Comparison of ENCODE assay signal across 8 mouse cellular contexts in the genomic region with DNA sequence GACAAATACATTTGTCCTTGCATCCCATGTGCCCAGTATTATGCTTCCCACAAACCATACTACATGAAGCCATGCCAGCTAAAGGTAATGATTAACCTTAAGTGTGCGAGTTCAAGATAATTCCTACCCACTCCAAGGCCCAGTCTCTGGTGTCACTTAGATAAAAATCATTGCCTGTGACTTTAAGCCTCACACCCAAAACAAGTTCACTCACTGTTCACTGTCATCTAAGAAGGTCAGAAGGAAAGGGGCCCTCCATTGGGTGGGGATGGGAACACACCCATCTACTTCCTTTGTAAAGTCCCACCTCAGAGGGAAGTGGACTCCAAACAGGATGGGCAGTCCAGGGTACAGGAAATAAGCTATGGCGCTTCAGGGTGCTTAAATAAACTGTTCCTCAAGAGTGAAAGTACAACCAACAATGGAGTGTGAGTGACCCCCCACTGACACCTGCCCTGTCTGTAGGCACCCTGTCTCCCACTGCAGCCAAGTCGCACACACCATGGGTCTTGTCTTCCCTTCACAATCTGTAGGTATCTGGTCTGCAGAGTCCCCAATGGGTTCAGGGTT.
DNase-seq lines count a peak whose midpoint lies in the region; ATAC-seq and TF ChIP-seq lines count a peak whose summit lies in the region.

No protein-coding gene starts in this region.

- no peaks in the 10 kb centered on the region for H3K27me3 ChIP-seq in CH12.LX (replicated peaks)
- H3K27me3 ChIP-seq in heart, postnatal 0 days (ENCODE audit: control insufficient read depth, insufficient read depth, low read length): no peaks in the 10 kb centered on the region

- WGBS in heart, postnatal 0 days: 62% methylated on average over 3 of the region's 3 CpGs
- 23% methylated on average over 3 of the region's 3 CpGs for WGBS in large intestine, adult 2 months

- TF ChIP-seq RAD21 in CH12.LX (IDR thresholded peaks at IDR 0.05; ENCODE audit: low read depth, low read length): no peak

- ATAC-seq in heart, postnatal 0 days (ENCODE audit: insufficient read depth, low read depth): peak; percentile 74

- no peak for TF ChIP-seq EP300 in CH12.LX (IDR thresholded peaks at IDR 0.05; ENCODE audit: low read length)
- TF ChIP-seq EP300 in heart, postnatal 0 days (IDR thresholded peaks at IDR 0.05; ENCODE audit: low read depth): 0 out of 2 replicates have a peak, but pooled peaks have one; percentile 20

- H3K4me1 ChIP-seq in CH12.LX (ENCODE audit: control insufficient read depth in 1 of 2, insufficient read depth in 2 of 2): no peaks in the 10 kb centered on the region; a peak in 1 of 4 replicates
- H3K4me1 ChIP-seq in heart, postnatal 0 days (ENCODE audit: control insufficient read depth, insufficient read depth): 0 out of 2 replicates have a peak, but pooled peaks cover 5% of the 10 kb centered on the region

- DNase-seq in adrenal gland, adult 8-10 months: peak; percentile 8
- DNase-seq in adrenal gland, adult 18-20 months (ENCODE audit: low spot score in 2 of 2): no peak
- DNase-seq in CH12.LX (ENCODE audit: extremely low read depth): no peak
- no peak for DNase-seq in heart, postnatal 0 days (ENCODE audit: low spot score)
- DNase-seq in large intestine, adult 2 months (ENCODE audit: low read depth, low spot score): peak; percentile 75
- no peak for DNase-seq in urinary bladder, adult 18-20 months (ENCODE audit: low spot score in 2 of 2)
- no peak for DNase-seq in left cerebral cortex, adult 8-10 months (ENCODE audit: low spot score in 2 of 2)
- DNase-seq in T-cell, adult 2 months (ENCODE audit: low spot score): no peak

- peak overlapping the region; percentile 14; the same call in 1 of the 2 replicates for H3K4me2 ChIP-seq in CH12.LX (ENCODE audit: insufficient read depth, low read depth, poor library complexity, severe bottlenecking)
- H3K4me2 ChIP-seq in heart, postnatal 0 days (ENCODE audit: low read depth, low read length): no peak overlapping the region

- dilution Hi-C loops in CH12.LX (cut with MboI; ENCODE audit: extremely low pct_ligation_motif_present, extremely low pct_unique_long_range_greater_than_20kb, low sequenced_read_pairs): no loop called here

- H3K36me3 ChIP-seq in CH12.LX (replicated peaks in 1 of 2; ENCODE audit: control insufficient read depth in 1 of 2, insufficient read depth in 1 of 2, low read length in 1 of 2): no peaks in the 10 kb centered on the region
- H3K36me3 ChIP-seq in heart, postnatal 0 days (replicated peaks; ENCODE audit: control insufficient read depth, insufficient read depth, low read length): no peaks in the 10 kb centered on the region

- no peak for TF ChIP-seq CTCF in CH12.LX (conservative IDR thresholded peaks at IDR 0.05 in 1 of 2, IDR thresholded peaks at IDR 0.05 in 1 of 2; ENCODE audit: low read depth in 2 of 2, low read length in 2 of 2)
- TF ChIP-seq CTCF in heart, postnatal 0 days (IDR thresholded peaks at IDR 0.05; ENCODE audit: low read depth): no peak

- H3K9me3 ChIP-seq in CH12.LX (replicated peaks; ENCODE audit: low read length): no peaks in the 10 kb centered on the region
- no peaks in the 10 kb centered on the region for H3K9me3 ChIP-seq in heart, postnatal 0 days (replicated peaks; ENCODE audit: control insufficient read depth, low read length)

- in situ Hi-C loops in CH12.LX (cut with MboI; ENCODE audit: low pct_ligation_motif_present, low pct_unique_long_range_greater_than_20kb, low sequenced_read_pairs): no loop called here

- no peak overlapping the region for H3K27ac ChIP-seq in CH12.LX (ENCODE audit: insufficient read depth, low read depth)
- peak overlapping the region; percentile 68; the same call in 1 of the 2 replicates for H3K27ac ChIP-seq in heart, postnatal 0 days (ENCODE audit: low read depth)

- H3K9ac ChIP-seq in CH12.LX (ENCODE audit: insufficient read depth, low read depth): no peak overlapping the region
- no peak overlapping the region for H3K9ac ChIP-seq in heart, postnatal 0 days (replicated peaks; ENCODE audit: low read depth, low read length)

- no peaks in the 10 kb centered on the region for H3K79me2 ChIP-seq in CH12.LX (replicated peaks; ENCODE audit: control insufficient read depth, extremely low read depth, insufficient read depth, poor library complexity, severe bottlenecking)

- no peak overlapping the region for H3K4me3 ChIP-seq in CH12.LX (replicated peaks in 1 of 3; ENCODE audit: low read depth in 2 of 3, low read length in 2 of 3, poor library complexity in 1 of 3)
- no peak overlapping the region for H3K4me3 ChIP-seq in heart, postnatal 0 days (ENCODE audit: low read depth, low read length)

- TF ChIP-seq POLR2A in CH12.LX (IDR thresholded peaks at IDR 0.05; ENCODE audit: low read depth, low read length): no peak

TF ChIP-seq in CH12.LX, 34 proteins besides CTCF, POLR2A, EP300 and RAD21:
- no peak for TF ChIP-seq MAFK (IDR thresholded peaks at IDR 0.05; ENCODE audit: insufficient replicate concordance, low read length)
- TF ChIP-seq ZC3H11A (IDR thresholded peaks at IDR 0.05; ENCODE audit: low read depth, low read length): no peak
- TF ChIP-seq BHLHE40 (IDR thresholded peaks at IDR 0.05; ENCODE audit: low read depth, low read length): no peak
- no peak for TF ChIP-seq ETS1 (conservative IDR thresholded peaks at IDR 0.05; ENCODE audit: low read depth, low read length)
- no peak for TF ChIP-seq NELFE (IDR thresholded peaks at IDR 0.05; ENCODE audit: low read depth, low read length)
- TF ChIP-seq JUN (IDR thresholded peaks at IDR 0.05; ENCODE audit: insufficient read depth, low read depth, low read length): no peak
- no peak for TF ChIP-seq SIN3A (IDR thresholded peaks at IDR 0.05; ENCODE audit: low read length)
- TF ChIP-seq CHD1 (IDR thresholded peaks at IDR 0.05; ENCODE audit: low read depth, low read length): no peak
- TF ChIP-seq NRF1 (IDR thresholded peaks at IDR 0.05; ENCODE audit: low read depth, low read length): no peak
- no peak for TF ChIP-seq TCF12 (IDR thresholded peaks at IDR 0.05; ENCODE audit: low read depth, low read length)
- TF ChIP-seq ZNF384 (IDR thresholded peaks at IDR 0.05; ENCODE audit: low read depth, low read length): no peak

Comparison
In these comparisons a context has a peak if more than half of its experiments do, and no peak if none do; other contexts are left out.
1. DNase-seq: peak in adrenal gland, adult 8-10 months (single experiment) and large intestine, adult 2 months (single experiment); none in adrenal gland, adult 18-20 months (0 of 2), CH12.LX (single experiment), heart, postnatal 0 days (single experiment), urinary bladder, adult 18-20 months (0 of 2), left cerebral cortex, adult 8-10 months (0 of 2) and T-cell, adult 2 months (single experiment).